Mouse (Mus musculus): ENCODE results near the gene Mogat1. TPM values are rescaled to one million over a fixed set of nuclear protein-coding genes. Genes with fewer than 3 reads are reported as not detected.

Mogat1 gene
- polyA plus RNA-seq (2012; rRNA removed; ENCODE audit: low replicate concordance) = 1.7 TPM in 1 of 2 replicates, not detected in the other

GRCm38 (mm10) chr1:78510862-78511261, at the start of gene Mogat1:
Gene Mogat1 (plus strand): TSS chr1:78510991.

GRCm38 (mm10) chr1:78488752-78489492, 21.9 kb upstream of the Mogat1 start, which contains the start of gene Farsb:
Gene Farsb (minus strand): TSS chr1:78488897.

GRCm38 (mm10) chr1:78511621-78512160, 900 bp downstream of the Mogat1 start, which contains the start of gene BC035947:
Gene BC035947 (minus strand): TSS chr1:78512158.

Other genes starting within 250 kb of the Mogat1 start
- gene Sgpp2, start 200.6 kb upstream of the Mogat1 start, polyA plus RNA-seq (2012; rRNA removed; ENCODE audit: low replicate concordance) = 19.9 and 42.0 TPM in 2 replicates
- 3.4 and 4.4 TPM in 2 replicates for gene Farsb, start 22.1 kb upstream of the Mogat1 start, polyA plus RNA-seq (2012; rRNA removed; ENCODE audit: low replicate concordance)
- gene BC035947, start 1.2 kb downstream of the Mogat1 start, polyA plus RNA-seq (2012; rRNA removed; ENCODE audit: low replicate concordance) = not detected in 2 replicates
- 1.8 and 2.1 TPM in 2 replicates for gene Acsl3, start 146.8 kb downstream of the Mogat1 start, polyA plus RNA-seq (2012; rRNA removed; ENCODE audit: low replicate concordance)
- gene Utp14b, start 147.0 kb downstream of the Mogat1 start, polyA plus RNA-seq (2012; rRNA removed; ENCODE audit: low replicate concordance) = 0.13 and 0.30 TPM in 2 replicates